In genomic region chr12:11837819-11838472, GRCm38 (mm10) we compare ENCODE assay signal across 13 mouse cellular contexts.
DNase-seq lines count a peak whose midpoint lies in the region; ATAC-seq lines count a peak whose summit lies in the region.
"Had no signal": no experiment of that assay in that cellular context is flagged by ENCODE, and none has a peak within 500 bp of the region (broad histone marks: within the 10 kb centered on the region; RNA-seq: fewer than 3 reads in every experiment).

No protein-coding gene starts in this region.

- no peaks in the 10 kb centered on the region for H3K27me3 ChIP-seq in midbrain, embryonic 14.5 days (ENCODE audit: control insufficient read depth, insufficient read depth, low read length)
- H3K27me3 ChIP-seq: embryonic facial prominence, embryonic 12.5 days; heart, embryonic 12.5 days had no signal

- H3K4me2 ChIP-seq in midbrain, embryonic 14.5 days (ENCODE audit: low read length) = no peak overlapping the region
- H3K4me2 ChIP-seq: embryonic facial prominence, embryonic 12.5 days; heart, embryonic 12.5 days had no signal

- H3K4me3 ChIP-seq in midbrain, embryonic 14.5 days (replicated peaks; ENCODE audit: low read depth, low read length) = no peak overlapping the region
- H3K4me3 ChIP-seq: embryonic facial prominence, embryonic 12.5 days; heart, embryonic 12.5 days; myocyte had no signal

- DNase-seq in kidney, postnatal 10 days = peak; percentile 28
- DNase-seq in kidney, adult 8-10 months = no peak
- DNase-seq in layer of hippocampus, adult 9-11 months = peak; percentile 22
- peak; percentile 8 to 36 for DNase-seq in lung, adult 18-20 months
- DNase-seq in right cerebral cortex, postnatal 10 days (ENCODE audit: low spot score in 2 of 2) = peak; percentile 44 to 47
- no peak for DNase-seq in adrenal gland, postnatal 14 days
- DNase-seq in midbrain, embryonic 14.5 days = no peak
- DNase-seq: cerebellum, adult 18-20 months; thymus, postnatal 4 days had no signal

- H3K9ac ChIP-seq in midbrain, embryonic 14.5 days (replicated peaks; ENCODE audit: low read length) = no peak overlapping the region
- H3K9ac ChIP-seq: embryonic facial prominence, embryonic 12.5 days; heart, embryonic 12.5 days had no signal

- ATAC-seq in midbrain, embryonic 14.5 days (ENCODE audit: low FRiP score, low TSS enrichment) = no peak
- ATAC-seq: forebrain, embryonic 16.5 days had no signal

- no peaks in the 10 kb centered on the region for H3K9me3 ChIP-seq in midbrain, embryonic 14.5 days (ENCODE audit: control insufficient read depth, low read length)
- H3K9me3 ChIP-seq: embryonic facial prominence, embryonic 12.5 days; heart, embryonic 12.5 days had no signal

- H3K27ac ChIP-seq in midbrain, embryonic 14.5 days (replicated peaks; ENCODE audit: low read depth, low read length) = no peak overlapping the region
- H3K27ac ChIP-seq: embryonic facial prominence, embryonic 12.5 days had no signal

- no peaks in the 10 kb centered on the region for H3K4me1 ChIP-seq in midbrain, embryonic 14.5 days (ENCODE audit: control insufficient read depth, insufficient read depth, low read length)
- H3K4me1 ChIP-seq: embryonic facial prominence, embryonic 12.5 days; heart, embryonic 12.5 days had no signal

- 74% methylated on average over 3 of the region's 3 CpGs for WGBS in midbrain, embryonic 14.5 days

- no peaks in the 10 kb centered on the region for H3K36me3 ChIP-seq in midbrain, embryonic 14.5 days (ENCODE audit: control insufficient read depth, insufficient read depth, low read length)
- H3K36me3 ChIP-seq: embryonic facial prominence, embryonic 12.5 days; heart, embryonic 12.5 days had no signal

Comparison
In these comparisons a context has a peak if more than half of its experiments do, and no peak if none do; other contexts are left out.
1. DNase-seq: peak in kidney, postnatal 10 days (single experiment), layer of hippocampus, adult 9-11 months (single experiment), lung, adult 18-20 months (2 of 2) and right cerebral cortex, postnatal 10 days (2 of 2); none in kidney, adult 8-10 months (0 of 2), adrenal gland, postnatal 14 days (single experiment) and midbrain, embryonic 14.5 days (single experiment).